ENCODE assay signal across 9 mouse cellular contexts in the genomic region with DNA sequence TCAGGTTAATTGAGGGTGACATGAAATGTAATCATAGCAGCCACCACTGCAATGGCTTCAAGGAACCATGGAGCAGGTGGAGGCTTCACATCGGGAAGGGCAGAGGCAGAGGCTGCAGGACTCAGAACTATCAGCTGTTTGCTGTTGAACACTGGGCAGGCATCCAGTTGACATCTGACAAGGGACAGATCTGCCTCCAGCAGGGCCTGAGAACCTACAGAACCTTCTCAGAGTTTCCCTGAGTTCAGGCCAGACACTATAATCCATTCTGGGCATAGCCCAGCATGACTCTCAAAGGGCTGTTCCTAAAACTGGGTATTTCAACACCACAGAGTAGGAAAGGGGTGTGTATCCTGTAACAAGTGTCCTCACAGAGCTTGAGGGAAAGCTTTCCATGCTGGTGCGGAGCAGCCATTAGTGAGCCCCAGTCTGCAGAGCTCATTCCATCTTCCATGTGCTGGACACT. TPM values are rescaled to one million over a fixed set of nuclear protein-coding genes. Genes with fewer than 3 reads are reported as not detected.
DNase-seq lines count a peak whose midpoint lies in the region; ATAC-seq and TF ChIP-seq lines count a peak whose summit lies in the region.
"Had no signal": no experiment of that assay in that cellular context is flagged by ENCODE, and none has a peak within 500 bp of the region (broad histone marks: within the 10 kb centered on the region; RNA-seq: fewer than 3 reads in every experiment).

No protein-coding gene starts in this region.

- H3K27me3 ChIP-seq in kidney, embryonic 16.5 days (ENCODE audit: insufficient read depth, low read length), result no peaks in the 10 kb centered on the region
- H3K27me3 ChIP-seq in embryonic facial prominence, embryonic 11.5 days (ENCODE audit: control insufficient read depth, insufficient read depth, low read length), result no peaks in the 10 kb centered on the region
- H3K27me3 ChIP-seq in heart, embryonic 13.5 days (replicated peaks), result no peaks in the 10 kb centered on the region
- H3K27me3 ChIP-seq in cerebellum, adult 2 months (ENCODE audit: control insufficient read depth, insufficient read depth, low read length), result no peaks in the 10 kb centered on the region

- peak; percentile 9 for DNase-seq in kidney, adult 18-20 months
- no peak for DNase-seq in embryonic facial prominence, embryonic 11.5 days (ENCODE audit: low spot score)
- DNase-seq in lung, postnatal 25 days (ENCODE audit: low spot score), result peak; percentile 26
- DNase-seq in cerebellum, adult 2 months, result no peak
- DNase-seq in left cerebral cortex, postnatal 36 days (ENCODE audit: low spot score in 2 of 2), result no peak
- no peak for DNase-seq in right cerebral cortex, postnatal 14 days
- DNase-seq: cerebellum, adult 8-10 months had no signal

- H3K4me1 ChIP-seq in kidney, embryonic 16.5 days (ENCODE audit: insufficient read depth, low read length), result 0 out of 2 replicates have a peak, but pooled peaks cover 3% of the 10 kb centered on the region
- H3K4me1 ChIP-seq in embryonic facial prominence, embryonic 11.5 days (ENCODE audit: control insufficient read depth, insufficient read depth, low read length), result no peaks in the 10 kb centered on the region
- peaks cover 16% of the 10 kb centered on the region for H3K4me1 ChIP-seq in heart, embryonic 13.5 days
- no peaks in the 10 kb centered on the region for H3K4me1 ChIP-seq in cerebellum, adult 2 months (ENCODE audit: control insufficient read depth, insufficient read depth, low read length)

- TF ChIP-seq CTCF in cerebellum, adult 2 months (IDR thresholded peaks at IDR 0.05; ENCODE audit: borderline replicate concordance, insufficient read depth, low read depth, low read length), result no peak

- ATAC-seq in kidney, embryonic 16.5 days (ENCODE audit: low FRiP score, low TSS enrichment), result no peak; the same call in 1 of the 2 replicates
- ATAC-seq in embryonic facial prominence, embryonic 11.5 days (replicated peaks; ENCODE audit: insufficient number of reproducible peaks, low FRiP score, low TSS enrichment, low read depth), result peak; percentile 66; the same call in 1 of the 2 replicates
- ATAC-seq in heart, embryonic 13.5 days (ENCODE audit: extremely low read depth, insufficient number of reproducible peaks, low FRiP score, low TSS enrichment), result no peak

- TF ChIP-seq POLR2A in cerebellum, adult 2 months (IDR thresholded peaks at IDR 0.05; ENCODE audit: borderline replicate concordance, insufficient read depth, low read length), result no peak

- no peaks in the 10 kb centered on the region for H3K36me3 ChIP-seq in kidney, embryonic 16.5 days (ENCODE audit: insufficient read depth, low read length)
- H3K36me3 ChIP-seq in embryonic facial prominence, embryonic 11.5 days (replicated peaks; ENCODE audit: control insufficient read depth, insufficient read depth, low read depth, low read length), result no peaks in the 10 kb centered on the region
- H3K36me3 ChIP-seq in heart, embryonic 13.5 days, result no peaks in the 10 kb centered on the region

- no peak overlapping the region for H3K9ac ChIP-seq in kidney, embryonic 16.5 days (replicated peaks; ENCODE audit: low read length)
- H3K9ac ChIP-seq in embryonic facial prominence, embryonic 11.5 days (replicated peaks; ENCODE audit: low read length), result no peak overlapping the region
- no peak overlapping the region for H3K9ac ChIP-seq in heart, embryonic 13.5 days

- 50% methylated on average over 2 of the region's 2 CpGs for WGBS in kidney, embryonic 16.5 days
- WGBS in embryonic facial prominence, embryonic 11.5 days, result 50% methylated on average over 2 of the region's 2 CpGs
- 37% methylated on average over 2 of the region's 2 CpGs for WGBS in heart, embryonic 13.5 days
- 42% methylated on average over 2 of the region's 2 CpGs for WGBS in cerebellum, adult 2 months

- no peak overlapping the region for H3K4me3 ChIP-seq in kidney, embryonic 16.5 days (ENCODE audit: low read length)
- H3K4me3 ChIP-seq in embryonic facial prominence, embryonic 11.5 days (ENCODE audit: low read depth, low read length), result no peak overlapping the region
- H3K4me3 ChIP-seq in heart, embryonic 13.5 days, result no peak overlapping the region
- H3K4me3 ChIP-seq in cerebellum, adult 2 months (replicated peaks; ENCODE audit: insufficient read depth, low read depth, low read length), result no peak overlapping the region

- no peak overlapping the region for H3K27ac ChIP-seq in kidney, embryonic 16.5 days (ENCODE audit: low read length)
- H3K27ac ChIP-seq in embryonic facial prominence, embryonic 11.5 days (replicated peaks; ENCODE audit: low read depth, low read length), result no peak overlapping the region
- 0 out of 2 replicates have a peak overlapping the region, but pooled peaks have one; percentile 28 for H3K27ac ChIP-seq in heart, embryonic 13.5 days (replicated peaks)
- no peak overlapping the region for H3K27ac ChIP-seq in cerebellum, adult 2 months (ENCODE audit: insufficient read depth, low read length)

- H3K9me3 ChIP-seq in kidney, embryonic 16.5 days (ENCODE audit: low read length), result peaks cover 4% of the 10 kb centered on the region
- H3K9me3 ChIP-seq in embryonic facial prominence, embryonic 11.5 days (replicated peaks; ENCODE audit: control insufficient read depth, low read length), result no peaks in the 10 kb centered on the region
- H3K9me3 ChIP-seq in heart, embryonic 13.5 days, result no peaks in the 10 kb centered on the region

- intact Hi-C loops in left cerebral cortex, postnatal 36 days (cut with DNase I), result no loop called here

- H3K4me2 ChIP-seq in kidney, embryonic 16.5 days (replicated peaks; ENCODE audit: low read depth, low read length), result no peak overlapping the region
- no peak overlapping the region for H3K4me2 ChIP-seq in embryonic facial prominence, embryonic 11.5 days (ENCODE audit: low read depth, low read length)
- H3K4me2 ChIP-seq in heart, embryonic 13.5 days, result no peak overlapping the region

RNA-seq across cellular contexts. Expression of gene Tmtc1, which starts 23.8 kb away (rescaled TPM):
- 1.4 and 1.8 TPM in 2 replicates for polyA plus RNA-seq in kidney, embryonic 16.5 days (2015; fragmentation: Nextera tagmentation; extraction: Ambion mirVana)
- 0.81 and 1.3 TPM in 2 replicates for polyA plus RNA-seq in embryonic facial prominence, embryonic 11.5 days (2014; fragmentation: Nextera tagmentation; extraction: Ambion mirVana)
- 2.0 and 2.1 TPM in 2 replicates for polyA plus RNA-seq in heart, embryonic 13.5 days (2015; fragmentation: Nextera tagmentation; extraction: Ambion mirVana)
- polyA plus RNA-seq in cerebellum, adult 2 months (2012; rRNA removed), result 16.3 and 18.5 TPM in 2 replicates
- 10 to 100 TPM; 53.3 to 57.4 TPM for total RNA-seq in left cerebral cortex, postnatal 36 days (2021)

Comparison
In these comparisons a context has a peak if more than half of its experiments do, and no peak if none do; other contexts are left out.
1. DNase-seq: peak in kidney, adult 18-20 months (single experiment) and lung, postnatal 25 days (single experiment); none in embryonic facial prominence, embryonic 11.5 days (single experiment), cerebellum, adult 2 months (0 of 2), left cerebral cortex, postnatal 36 days (0 of 2) and right cerebral cortex, postnatal 14 days (single experiment).